9 mouse cellular contexts compared by ENCODE assay signal in the genomic region with DNA sequence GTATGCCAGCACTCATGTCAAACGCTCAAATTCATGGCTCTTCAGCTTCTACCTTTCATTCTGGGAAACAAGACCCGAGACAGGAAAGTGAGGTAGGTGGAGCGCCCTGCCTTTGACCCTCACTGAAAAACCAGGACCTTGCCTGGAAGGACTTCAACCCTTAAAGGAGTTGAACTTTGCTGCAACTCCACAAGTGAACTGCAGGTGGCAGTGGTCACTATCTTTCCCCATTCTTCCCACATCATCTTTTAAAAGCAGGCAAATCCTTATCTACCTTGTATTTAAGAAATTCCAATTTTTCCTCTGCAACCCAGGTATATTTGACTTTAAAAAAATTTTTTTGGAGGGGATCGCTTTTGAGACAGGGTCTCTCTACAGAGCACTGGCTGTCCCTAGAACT. TPM values are rescaled to one million over a fixed set of nuclear protein-coding genes. Genes with fewer than 3 reads are reported as not detected.
A peak's percentile ranks its signal among the peaks of the same experiment; 100 is the strongest.
DNase-seq lines count a peak whose midpoint lies in the region; ATAC-seq lines count a peak whose summit lies in the region.
"Had no signal": no experiment of that assay in that cellular context is flagged by ENCODE, and none has a peak within 500 bp of the region (broad histone marks: within the 10 kb centered on the region; RNA-seq: fewer than 3 reads in every experiment).

No protein-coding gene starts in this region.

- no peaks in the 10 kb centered on the region for H3K9me3 ChIP-seq in midbrain, embryonic 10.5 days (replicated peaks)
- H3K9me3 ChIP-seq in midbrain, embryonic 13.5 days: no peaks in the 10 kb centered on the region
- H3K9me3 ChIP-seq in neural tube, embryonic 11.5 days (ENCODE audit: control insufficient read depth, low read length): no peaks in the 10 kb centered on the region
- no peaks in the 10 kb centered on the region for H3K9me3 ChIP-seq in forebrain, embryonic 13.5 days (replicated peaks)
- H3K9me3 ChIP-seq: liver, embryonic 15.5 days had no signal

- no peak overlapping the region for H3K9ac ChIP-seq in midbrain, embryonic 13.5 days (replicated peaks)
- no peak overlapping the region for H3K9ac ChIP-seq in neural tube, embryonic 11.5 days (ENCODE audit: low read length)
- H3K9ac ChIP-seq in forebrain, embryonic 13.5 days: no peak overlapping the region
- H3K9ac ChIP-seq: liver, embryonic 15.5 days had no signal

- no peak overlapping the region for H3K4me3 ChIP-seq in midbrain, embryonic 10.5 days
- H3K4me3 ChIP-seq in midbrain, embryonic 13.5 days (replicated peaks): no peak overlapping the region
- H3K4me3 ChIP-seq in neural tube, embryonic 11.5 days (ENCODE audit: low read depth, low read length): no peak overlapping the region
- no peak overlapping the region for H3K4me3 ChIP-seq in forebrain, embryonic 13.5 days
- H3K4me3 ChIP-seq: liver, embryonic 15.5 days had no signal

- H3K36me3 ChIP-seq in midbrain, embryonic 10.5 days: peaks cover 85% of the 10 kb centered on the region
- H3K36me3 ChIP-seq in midbrain, embryonic 13.5 days: peaks cover 89% of the 10 kb centered on the region
- H3K36me3 ChIP-seq in neural tube, embryonic 11.5 days (ENCODE audit: control insufficient read depth, insufficient read depth, low read length): peaks cover 22% of the 10 kb centered on the region
- peaks cover 80% of the 10 kb centered on the region for H3K36me3 ChIP-seq in forebrain, embryonic 13.5 days (ENCODE audit: poor library complexity, severe bottlenecking)

- H3K27ac ChIP-seq in midbrain, embryonic 10.5 days (replicated peaks): no peak overlapping the region
- no peak overlapping the region for H3K27ac ChIP-seq in midbrain, embryonic 13.5 days
- no peak overlapping the region for H3K27ac ChIP-seq in neural tube, embryonic 11.5 days (ENCODE audit: low read depth, low read length)
- H3K27ac ChIP-seq in forebrain, embryonic 13.5 days: no peak overlapping the region
- H3K27ac ChIP-seq: liver, embryonic 15.5 days had no signal

- ATAC-seq in midbrain, embryonic 13.5 days: no peak
- ATAC-seq in erythroid progenitor cell, adult 5-6 weeks (replicated peaks; ENCODE audit: low FRiP score, poor library complexity, severe bottlenecking): peak; percentile 80
- ATAC-seq in neural tube, embryonic 11.5 days (ENCODE audit: insufficient read depth, low FRiP score, low TSS enrichment): no peak
- ATAC-seq in forebrain, embryonic 13.5 days: no peak

- no peak overlapping the region for H3K4me2 ChIP-seq in midbrain, embryonic 13.5 days (replicated peaks)
- no peak overlapping the region for H3K4me2 ChIP-seq in neural tube, embryonic 11.5 days (ENCODE audit: low read depth)
- H3K4me2 ChIP-seq in forebrain, embryonic 13.5 days: no peak overlapping the region
- H3K4me2 ChIP-seq: liver, embryonic 15.5 days had no signal

- no peaks in the 10 kb centered on the region for H3K27me3 ChIP-seq in midbrain, embryonic 10.5 days (ENCODE audit: low read depth, poor library complexity, severe bottlenecking)
- H3K27me3 ChIP-seq in midbrain, embryonic 13.5 days: no peaks in the 10 kb centered on the region
- no peaks in the 10 kb centered on the region for H3K27me3 ChIP-seq in neural tube, embryonic 11.5 days (ENCODE audit: control insufficient read depth, insufficient read depth, low read length)
- H3K27me3 ChIP-seq in forebrain, embryonic 13.5 days: no peaks in the 10 kb centered on the region
- H3K27me3 ChIP-seq: liver, embryonic 15.5 days had no signal

- WGBS in midbrain, embryonic 10.5 days: 78% methylated on average over 4 of the region's 4 CpGs
- 73% methylated on average over 4 of the region's 4 CpGs for WGBS in midbrain, embryonic 13.5 days
- whole genome bisulfite sequencing in neural tube, embryonic 11.5 days: 74% methylated on average over 4 of the region's 4 CpGs
- WGBS in forebrain, embryonic 13.5 days: 71% methylated on average over 4 of the region's 4 CpGs

- peak; percentile 31 for DNase-seq in midbrain, embryonic 10.5 days (ENCODE audit: low spot score)
- peak; percentile 81 for DNase-seq in R1 (ENCODE audit: low read depth, low spot score)
- DNase-seq in neural tube, embryonic 11.5 days (ENCODE audit: low spot score): peak; percentile 38
- DNase-seq in ovary, postnatal 10 days (ENCODE audit: low spot score): no peak
- no peak for DNase-seq in layer of hippocampus, postnatal 36 days

- H3K4me1 ChIP-seq in midbrain, embryonic 10.5 days: no peaks in the 10 kb centered on the region
- no peaks in the 10 kb centered on the region for H3K4me1 ChIP-seq in midbrain, embryonic 13.5 days (replicated peaks)
- H3K4me1 ChIP-seq in neural tube, embryonic 11.5 days (ENCODE audit: control insufficient read depth, insufficient read depth, low read length): no peaks in the 10 kb centered on the region
- no peaks in the 10 kb centered on the region for H3K4me1 ChIP-seq in forebrain, embryonic 13.5 days

RNA-seq across cellular contexts. Expression of gene Nqo1, which starts 8.4 kb away (rescaled TPM):
- 5.6 and 7.3 TPM in 2 replicates for polyA plus RNA-seq in midbrain, embryonic 10.5 days (2016; fragmentation: Nextera tagmentation; extraction: Ambion mirVana)
- polyA plus RNA-seq in midbrain, embryonic 13.5 days (2015; fragmentation: Nextera tagmentation; extraction: Ambion mirVana): 3.3 and 3.7 TPM in 2 replicates
- 47.8 and 50.1 TPM in 2 replicates for total RNA-seq in erythroid progenitor cell, adult 5-6 weeks (2015; ENCODE audit: low replicate concordance)
- 26.4 and 44.2 TPM in 2 replicates for total RNA-seq in erythroid progenitor cell, adult 5-6 weeks (2017; ENCODE audit: low replicate concordance)
- polyA plus RNA-seq in neural tube, embryonic 11.5 days (2014; fragmentation: Nextera tagmentation; extraction: Ambion mirVana): 5.1 and 5.9 TPM in 2 replicates
- total RNA-seq in layer of hippocampus, postnatal 36 days (2021): 1 to 10 TPM; 5.5 to 6.4 TPM
- polyA plus RNA-seq in forebrain, embryonic 13.5 days (2015; fragmentation: Nextera tagmentation; extraction: Ambion mirVana): 4.1 and 4.5 TPM in 2 replicates

RNA-seq across cellular contexts. Expression of gene Nob1, which starts 13.5 kb away (rescaled TPM):
- 89.7 and 91.4 TPM in 2 replicates for polyA plus RNA-seq in midbrain, embryonic 10.5 days (2016; fragmentation: Nextera tagmentation; extraction: Ambion mirVana)
- polyA plus RNA-seq in midbrain, embryonic 13.5 days (2015; fragmentation: Nextera tagmentation; extraction: Ambion mirVana): 70.8 and 75.5 TPM in 2 replicates
- total RNA-seq in erythroid progenitor cell, adult 5-6 weeks (2015; ENCODE audit: low replicate concordance): 6.5 and 10.9 TPM in 2 replicates
- total RNA-seq in erythroid progenitor cell, adult 5-6 weeks (2017; ENCODE audit: low replicate concordance): 5.5 and 6.0 TPM in 2 replicates
- polyA plus RNA-seq in neural tube, embryonic 11.5 days (2014; fragmentation: Nextera tagmentation; extraction: Ambion mirVana): 70.3 and 82.5 TPM in 2 replicates
- 10 to 100 TPM; 39.9 to 47.7 TPM for total RNA-seq in layer of hippocampus, postnatal 36 days (2021)
- polyA plus RNA-seq in forebrain, embryonic 13.5 days (2015; fragmentation: Nextera tagmentation; extraction: Ambion mirVana): 75.1 and 75.6 TPM in 2 replicates

RNA-seq across cellular contexts. Expression of gene Wwp2, which starts 24.8 kb away (rescaled TPM):
- polyA plus RNA-seq in midbrain, embryonic 10.5 days (2016; fragmentation: Nextera tagmentation; extraction: Ambion mirVana): 54.4 and 61.8 TPM in 2 replicates
- polyA plus RNA-seq in midbrain, embryonic 13.5 days (2015; fragmentation: Nextera tagmentation; extraction: Ambion mirVana): 48.9 and 50.0 TPM in 2 replicates
- 111 and 127 TPM in 2 replicates for total RNA-seq in erythroid progenitor cell, adult 5-6 weeks (2015; ENCODE audit: low replicate concordance)
- 132 and 174 TPM in 2 replicates for total RNA-seq in erythroid progenitor cell, adult 5-6 weeks (2017; ENCODE audit: low replicate concordance)
- 70.6 and 76.2 TPM in 2 replicates for polyA plus RNA-seq in neural tube, embryonic 11.5 days (2014; fragmentation: Nextera tagmentation; extraction: Ambion mirVana)
- 10 to 100 TPM; 36.7 to 38.8 TPM for total RNA-seq in layer of hippocampus, postnatal 36 days (2021)
- polyA plus RNA-seq in forebrain, embryonic 13.5 days (2015; fragmentation: Nextera tagmentation; extraction: Ambion mirVana): 40.8 and 46.5 TPM in 2 replicates

Comparison
In these comparisons a context has a peak if more than half of its experiments do, and no peak if none do; other contexts are left out.
1. DNase-seq: peak in midbrain, embryonic 10.5 days (single experiment), R1 (single experiment) and neural tube, embryonic 11.5 days (single experiment); none in ovary, postnatal 10 days (single experiment) and layer of hippocampus, postnatal 36 days (0 of 2).